Mouse (Mus musculus) kidney, postnatal 10 days (tissue): Measurements from ENCODE around the gene Galnt7.

ENCODE experiments used
- DNase-seq: peaks from one replicate; pipeline ENCODE4 v3.0.0; 2021; ENCODE audit warnings: mixed read lengths

Galnt7 gene

DNA sequence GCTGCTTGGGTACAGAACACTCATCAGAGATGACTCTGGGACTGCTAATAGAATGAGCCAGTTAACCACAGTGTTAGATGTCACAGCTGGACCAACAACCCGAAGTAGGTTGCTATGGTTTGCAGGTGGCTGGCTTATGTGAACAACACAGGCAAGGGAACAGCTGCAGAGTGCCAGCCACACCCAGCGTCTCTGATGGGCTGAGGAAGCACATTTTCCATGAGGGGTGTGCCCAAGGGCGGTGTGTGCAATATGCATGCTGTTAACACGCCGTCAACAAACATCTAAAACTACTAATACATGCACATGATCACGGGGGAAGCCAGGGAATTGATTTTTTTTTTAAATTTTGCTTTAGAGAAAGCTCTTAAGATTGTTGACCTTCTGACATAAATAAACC, 73.0 kb downstream of the Galnt7 start:
- DNase-seq: no peak

- no peak for DNase-seq
Measured at GRCm38 (mm10) chr8:57577301-57577700, 75.5 kb downstream of the Galnt7 start.

GRCm38 (mm10) chr8:57576238-57576637, 76.6 kb downstream of the Galnt7 start:
- DNase-seq: peak; percentile 53

DNA sequence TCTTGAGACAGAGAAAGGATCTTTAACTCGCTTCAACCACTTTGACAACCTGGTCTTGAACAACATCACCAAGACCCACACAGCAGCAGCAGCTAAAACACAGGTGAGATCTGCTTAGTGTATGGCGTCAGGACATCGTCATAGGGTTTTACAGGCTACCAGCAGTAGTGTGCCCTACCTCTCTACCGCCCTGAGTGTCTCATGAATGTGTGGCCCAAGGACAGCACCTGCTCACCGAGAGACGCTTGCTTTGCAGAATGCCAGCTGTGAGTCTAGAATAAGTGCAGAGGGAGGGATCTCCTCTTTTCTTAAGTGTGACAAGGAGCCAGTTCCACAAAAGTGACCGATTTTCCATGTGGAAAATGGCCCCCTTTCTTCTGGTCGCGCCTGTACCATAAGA, 77.5 kb downstream of the Galnt7 start:
- no peak for DNase-seq

- DNase-seq: peak; percentile 84
Measured at GRCm38 (mm10) chr8:57574398-57574797, 78.4 kb downstream of the Galnt7 start.

DNA sequence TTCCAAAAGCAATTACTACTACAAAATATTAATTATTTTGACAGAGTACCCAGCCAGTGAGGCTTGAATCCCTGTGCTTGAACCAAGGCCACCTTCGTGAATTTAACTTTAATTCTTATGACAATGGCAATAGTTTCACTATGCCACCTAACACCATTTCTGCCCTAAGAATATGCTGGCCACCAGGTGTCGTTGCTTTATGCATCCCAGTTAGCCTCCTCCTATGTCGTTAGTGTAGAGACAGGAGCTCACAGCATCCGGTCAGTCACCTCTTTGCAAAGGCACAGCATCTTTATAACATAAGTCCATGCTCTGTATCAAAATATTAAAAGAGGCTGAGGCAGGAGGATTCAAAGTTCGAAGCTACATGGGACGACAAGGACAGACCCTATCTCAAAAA, 79.0 kb downstream of the Galnt7 start:
- no peak for DNase-seq

DNA sequence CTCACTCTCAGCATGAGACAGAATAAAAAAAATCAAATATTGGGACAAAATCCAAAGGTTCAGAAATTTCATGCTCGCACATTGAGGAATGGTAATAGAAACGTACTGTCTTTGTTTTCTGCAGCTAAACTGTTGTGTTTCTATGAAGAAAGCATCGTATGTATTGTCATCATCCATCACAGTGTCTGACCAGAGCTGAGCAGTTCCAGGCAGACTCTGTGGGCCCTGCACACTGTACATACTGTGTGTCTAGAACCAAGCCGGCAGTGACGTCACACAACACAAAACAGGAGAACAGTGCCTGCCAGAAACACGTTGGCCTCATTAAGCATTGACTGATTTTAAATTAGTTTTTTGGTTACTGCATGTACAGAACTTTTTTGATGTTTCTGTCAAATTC, 82.9 kb downstream of the Galnt7 start:
- no peak for DNase-seq

DNA sequence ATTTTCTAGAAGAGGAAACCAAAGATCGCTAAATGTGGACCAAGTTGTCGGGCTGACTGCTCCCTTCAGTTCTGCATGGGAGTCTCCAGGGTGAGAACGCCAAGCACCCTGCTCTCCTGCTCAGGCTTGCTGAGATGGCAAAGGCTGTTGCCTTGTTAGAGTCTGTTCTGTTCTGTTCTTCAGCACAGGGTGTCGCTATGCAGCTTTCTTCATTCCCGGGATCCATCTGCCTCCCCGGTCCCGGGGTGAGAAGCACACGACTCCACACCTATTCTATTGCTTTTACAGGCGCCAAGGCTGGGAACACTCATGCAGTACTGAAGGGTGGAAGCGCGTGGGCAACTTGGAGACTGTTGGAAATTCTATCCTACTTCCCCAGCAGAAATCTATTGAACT, 83.4 kb downstream of the Galnt7 start:
- DNase-seq: peak; percentile 25

DNA sequence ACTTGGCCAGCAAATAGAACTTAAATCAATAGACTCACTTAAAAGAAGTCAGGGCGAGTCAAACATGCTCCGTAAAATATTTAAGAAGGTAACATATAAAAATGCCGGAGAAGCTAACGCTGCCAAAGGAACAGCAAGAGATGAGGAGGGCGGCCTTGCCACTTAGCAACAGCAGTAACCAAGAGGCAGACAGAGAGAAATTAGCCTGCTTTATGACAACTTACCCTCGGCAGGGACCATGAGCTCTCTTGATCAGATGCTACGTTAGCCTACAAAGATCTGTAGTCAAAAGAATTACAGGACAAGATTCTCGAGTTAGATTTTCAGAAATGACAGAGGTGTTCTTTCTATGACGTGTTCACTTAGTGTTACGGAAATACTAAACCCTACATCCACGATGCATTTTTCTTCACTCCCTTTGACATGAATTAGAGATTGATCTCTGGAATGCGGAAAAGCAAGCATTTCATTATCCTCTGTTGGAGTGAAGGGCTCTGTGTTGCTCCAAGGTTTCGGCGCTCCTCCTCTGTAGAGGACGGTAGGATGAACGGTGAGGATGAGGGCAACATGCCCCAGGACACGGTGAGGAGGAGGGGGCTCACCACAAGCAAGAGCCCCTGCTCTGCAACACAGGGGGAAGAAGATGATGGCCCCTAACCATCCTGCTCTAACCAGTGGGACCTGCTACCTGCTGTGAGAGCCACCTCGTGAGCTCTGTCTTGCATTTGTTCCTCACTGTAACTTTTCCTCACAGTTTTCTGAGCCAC, 84.0 kb downstream of the Galnt7 start:
- DNase-seq: no peak

DNA sequence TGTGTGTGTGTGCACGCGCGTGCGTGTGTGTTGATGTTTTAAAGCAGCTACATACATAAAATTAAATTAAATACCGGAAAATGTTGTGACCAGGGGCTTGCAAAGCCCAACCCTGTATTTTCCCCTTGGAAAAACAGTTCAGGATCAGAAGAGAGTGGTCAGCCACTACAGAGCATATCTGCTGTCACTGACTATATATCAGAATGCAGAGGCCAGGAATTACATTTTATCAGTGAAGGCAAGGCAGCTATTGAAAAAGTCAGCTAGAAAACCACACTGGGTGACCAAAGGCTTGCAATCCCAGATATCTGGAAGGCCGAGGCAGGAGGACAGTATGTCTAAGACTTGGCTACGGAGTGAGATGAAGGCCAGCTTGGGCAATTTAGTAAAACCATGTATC, 84.8 kb downstream of the Galnt7 start:
- no peak for DNase-seq

DNA sequence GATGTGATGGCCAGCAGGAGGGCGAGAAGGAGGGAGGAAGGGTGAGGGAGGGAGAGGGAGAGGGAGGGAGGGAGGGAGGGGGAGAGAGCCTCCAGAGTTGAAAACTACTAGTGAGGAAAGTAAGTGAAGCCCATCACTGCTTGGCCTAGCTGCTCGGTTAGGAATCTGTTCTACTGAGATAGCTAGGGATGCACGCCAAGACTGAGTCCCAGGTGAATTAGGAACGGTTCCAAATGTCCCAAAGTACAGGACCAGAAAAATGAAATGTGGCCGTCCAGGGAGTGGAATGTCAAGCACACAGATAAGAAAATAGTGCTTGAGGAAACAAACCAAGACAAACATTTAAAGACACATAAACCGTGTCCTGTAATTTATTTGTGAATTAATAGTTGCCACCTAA, 87.8 kb downstream of the Galnt7 start:
- DNase-seq: no peak

DNA sequence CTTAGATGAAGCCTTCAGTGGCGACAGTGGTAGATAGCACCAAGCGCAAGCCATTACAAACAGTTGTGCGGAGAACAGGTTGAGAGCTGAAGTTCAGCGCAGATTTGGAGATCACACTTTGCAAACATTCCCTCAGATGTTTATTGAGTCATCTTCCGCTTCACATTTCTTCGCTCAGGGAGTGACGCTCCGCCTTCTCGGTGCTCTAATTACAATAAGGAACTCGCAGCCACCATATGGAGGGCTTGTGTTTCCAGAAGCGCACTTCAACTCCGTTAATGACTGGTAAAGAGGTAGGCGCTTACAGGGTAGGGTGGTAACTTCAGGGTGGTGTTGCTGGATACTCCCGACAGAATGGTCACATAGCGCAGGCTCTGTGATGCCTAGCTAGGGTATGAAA, 89.1 kb downstream of the Galnt7 start:
- DNase-seq: no peak

GRCm38 (mm10) chr8:57562741-57563140, 90.1 kb downstream of the Galnt7 start:
- DNase-seq: no peak

- no peak for DNase-seq
Measured at GRCm38 (mm10) chr8:57560926-57561325, 91.9 kb downstream of the Galnt7 start.

DNA sequence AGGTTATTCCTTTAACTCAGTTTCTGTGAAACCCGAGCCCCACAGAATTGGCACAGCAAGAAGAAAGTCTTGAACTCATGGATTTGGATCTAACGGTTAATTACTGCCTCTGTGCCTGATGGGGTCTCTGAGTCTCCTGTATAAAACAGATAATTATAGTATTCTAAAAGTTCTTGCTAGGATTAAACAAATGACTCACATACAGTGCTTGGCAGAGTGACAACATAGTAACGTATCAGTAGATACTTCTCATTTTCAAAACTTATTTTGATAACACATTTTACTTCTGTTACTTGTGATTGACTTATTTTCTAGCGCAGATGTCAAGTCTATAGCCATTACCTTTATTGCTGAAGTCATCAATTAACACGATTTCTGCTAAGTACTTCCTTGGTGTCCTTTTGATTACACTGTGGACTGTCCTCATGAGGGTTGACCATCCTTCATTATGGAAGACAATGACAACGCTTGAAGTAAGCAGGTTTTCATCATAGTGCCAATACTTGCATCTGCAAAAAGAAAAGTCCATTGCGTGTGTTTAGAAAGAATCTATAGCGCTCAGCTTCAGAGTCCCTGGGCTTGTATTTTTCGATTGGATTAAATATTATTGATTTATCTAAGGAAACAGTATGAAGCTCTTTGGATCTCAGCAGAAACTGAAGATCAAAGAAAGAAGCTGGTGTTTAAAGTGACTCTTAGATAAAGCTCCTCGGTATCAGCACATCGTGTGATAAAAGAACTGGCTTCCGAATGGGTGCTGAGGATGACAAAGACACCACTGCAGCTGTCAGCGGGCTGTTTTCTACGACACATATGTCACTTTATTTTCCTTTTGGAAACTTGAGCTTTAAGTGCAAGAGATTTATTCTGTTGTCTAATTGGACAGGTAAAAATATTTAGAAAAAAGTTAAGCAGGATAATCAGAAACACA, 100.5 kb downstream of the Galnt7 start:
- no peak for DNase-seq

- DNase-seq: no peak
Measured at GRCm38 (mm10) chr8:57547581-57547980, 105.3 kb downstream of the Galnt7 start.

GRCm38 (mm10) chr8:57546834-57547233, 106.0 kb downstream of the Galnt7 start:
- DNase-seq: no peak

DNA sequence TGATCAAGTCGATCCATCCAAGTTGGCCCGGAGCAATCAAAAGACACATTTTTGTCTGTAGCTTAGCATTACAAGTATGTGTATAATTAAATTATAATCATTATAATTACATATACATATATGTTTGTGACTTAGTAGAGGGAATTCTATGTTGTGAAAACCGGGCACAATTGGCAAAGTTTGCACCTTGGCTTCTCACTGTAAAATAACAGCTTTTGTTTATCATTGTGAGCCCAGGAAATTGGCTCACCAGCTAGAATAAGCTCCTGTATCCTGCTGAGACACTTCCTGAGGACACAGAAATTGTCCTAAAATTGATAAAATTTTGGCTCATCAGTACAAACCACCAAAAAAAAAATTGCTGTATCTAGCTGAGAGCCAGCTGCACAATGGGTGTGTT, 106.4 kb downstream of the Galnt7 start:
- no peak for DNase-seq

GRCm38 (mm10) chr8:57541405-57541804, 111.4 kb downstream of the Galnt7 start:
- no peak for DNase-seq

DNA sequence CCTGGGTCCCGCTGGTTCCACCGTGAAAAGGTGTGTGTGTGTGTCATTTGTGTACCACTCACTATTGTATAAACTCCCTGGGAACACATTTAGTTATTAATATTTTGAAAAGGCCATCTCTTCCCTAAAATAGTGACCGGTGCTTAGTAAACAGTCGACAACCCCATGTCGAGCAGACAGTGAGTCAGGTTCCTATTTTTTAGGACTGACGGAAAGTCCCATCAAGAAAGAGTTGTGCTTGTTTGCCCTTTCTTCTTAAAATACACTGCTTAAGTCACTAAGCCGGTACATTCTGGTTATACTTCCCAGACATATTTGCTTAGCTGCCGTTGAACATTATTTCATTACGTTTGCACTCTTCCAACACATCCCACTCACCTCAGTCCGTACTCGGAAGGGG, 111.9 kb downstream of the Galnt7 start:
- no peak for DNase-seq

GRCm38 (mm10) chr8:57540110-57540838, 112.6 kb downstream of the Galnt7 start:
- DNase-seq: peak; percentile 87

DNA sequence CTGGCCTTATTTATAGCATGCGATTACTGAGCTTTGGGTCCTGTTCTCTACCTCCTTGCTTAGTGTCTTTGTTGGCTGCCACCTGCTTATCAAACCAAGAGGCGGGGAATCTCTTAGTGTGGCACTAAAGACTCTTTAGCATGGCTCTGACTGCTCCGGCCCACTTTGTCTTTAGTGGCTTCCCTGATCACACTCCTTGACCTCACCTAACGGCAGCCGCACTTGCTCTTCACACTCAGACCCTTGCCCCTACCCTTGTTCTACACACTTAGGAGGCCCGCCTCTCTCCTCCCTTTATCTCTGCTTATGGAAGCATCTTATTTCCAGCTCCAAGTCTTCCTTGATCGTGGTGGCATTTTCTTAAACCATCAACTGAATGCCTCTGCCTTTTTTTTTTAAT, 114.2 kb downstream of the Galnt7 start:
- DNase-seq: no peak

DNA sequence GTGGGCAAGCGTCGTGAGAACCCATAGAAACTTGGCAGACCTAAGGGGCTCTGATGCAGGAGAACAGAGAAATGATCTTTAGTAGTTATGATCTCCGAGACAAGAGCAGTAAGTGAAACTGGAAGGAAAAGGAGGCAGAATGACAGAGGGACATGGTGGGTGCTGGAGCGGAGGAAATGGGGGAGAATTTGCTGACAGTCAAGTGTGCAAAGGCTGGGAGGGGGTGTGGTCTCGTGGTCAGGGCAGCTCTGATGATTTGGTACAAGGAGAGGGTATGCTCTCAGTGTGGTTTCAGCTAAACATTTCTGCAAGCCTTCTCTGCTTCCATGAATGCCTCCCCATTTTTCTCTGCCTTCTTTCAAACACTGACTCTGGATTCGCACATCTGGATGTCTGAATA, 116.7 kb downstream of the Galnt7 start:
- no peak for DNase-seq
